Mouse (Mus musculus) midbrain, postnatal 0 days (tissue): ENCODE results near the gene Tns3. TPM values are rescaled to one million over a fixed set of nuclear protein-coding genes. Genes with fewer than 3 reads are reported as not detected.

Experiments
- ATAC-seq: fragments of 200-750 bp; cut with Nextera tagmentation; 2 replicates; pipeline ENCODE4 v1.8.0; 2017; ENCODE audit warnings: moderate number of reproducible peaks, mild to moderate bottlenecking, moderate TSS enrichment, moderate library complexity; ENCODE audit not compliant: low FRiP score
- DNase-seq: peaks from one replicate; pipeline ENCODE4 v3.0.0-alpha.2; 2015; ENCODE audit warnings: low spot score
- H3K27ac ChIP-seq: fragments of 300-500 bp; sonication (generic); 2 replicates; pipeline ENCODE4 v1.5.1; 2014; ENCODE audit warnings: low read depth, mild to moderate bottlenecking, low read length, mixed read lengths
- H3K27me3 ChIP-seq: fragments of 300-500 bp; sonication (generic); 2 replicates; pipeline ENCODE4 v1.6.1; 2014; ENCODE audit warnings: low read length, control low read depth, mixed read lengths; ENCODE audit not compliant: insufficient read depth
- H3K36me3 ChIP-seq: fragments of 300-500 bp; sonication (generic); 2 replicates; pipeline ENCODE4 v1.6.1; 2014; ENCODE audit warnings: low read length, control low read depth, mixed read lengths; ENCODE audit not compliant: insufficient read depth
- H3K4me1 ChIP-seq: fragments of 300-500 bp; sonication (generic); 2 replicates; pipeline ENCODE4 v1.6.1; 2014; ENCODE audit warnings: mild to moderate bottlenecking, control low read depth, antibody characterized with exemption, low read length, mixed read lengths; ENCODE audit not compliant: insufficient read depth
- H3K4me2 ChIP-seq: fragments of 300-500 bp; sonication (generic); 2 replicates; pipeline ENCODE4 v1.6.1; 2014; ENCODE audit warnings: low read depth, mild to moderate bottlenecking, low read length, mixed read lengths; ENCODE audit not compliant: poor library complexity, severe bottlenecking
- H3K4me3 ChIP-seq: fragments of 300-500 bp; sonication (generic); 2 replicates; pipeline ENCODE4 v1.5.1; 2014; ENCODE audit warnings: low read depth, mild to moderate bottlenecking, low read length, moderate library complexity
- H3K9ac ChIP-seq: fragments of 300-500 bp; sonication (generic); replicated peaks from 2 replicates; pipeline ENCODE4 v1.6.1; 2014; ENCODE audit warnings: mild to moderate bottlenecking, low read length, moderate library complexity, mixed read lengths; ENCODE audit not compliant: poor library complexity, severe bottlenecking
- H3K9me3 ChIP-seq: fragments of 300-500 bp; sonication (generic); 2 replicates; pipeline ENCODE4 v1.6.1; 2016; ENCODE audit warnings: low read length, control low read depth
- CTCF ChIP-seq: IDR thresholded peaks from 2 replicates; pipeline ENCODE4 v1.5.1; 2016; ENCODE audit warnings: antibody characterized with exemption, mild to moderate bottlenecking
- WGBS: fragments of 180-500 bp; shearing (Covaris S2); extraction: QIAGEN DNeasy Blood & Tissue Kit; methylation state at CpG from one replicate; pipeline ENCODE4 v1.1.7; 2014; 5-methylcytosine and 5-hydroxymethylcytosine counted together
- polyA plus RNA-seq: library from polyadenylated mRNA; unstranded; fragments of >200 nt; fragmentation: Nextera tagmentation; extraction: Ambion mirVana; gene quantifications from 2 replicates; pipeline ENCODE4 v1.2.1, GENCODE M21; 2015
- total RNA-seq: library from RNA; depleted of rRNA; stranded (reverse); fragments of >200 nt; gene quantifications from 2 replicates; pipeline ENCODE4 v1.2.3, GENCODE M21; 2014

The Tns3 gene
- total and polyA plus RNA-seq, 2 experiments from 2014 or later: 4.9 to 38.7 TPM

GRCm38 (mm10) chr11:8547661-8548060 is 116.7 kb downstream of the Tns3 start:
- Histone ChIP-seq H3K9ac (no peak overlapping the region), H3K9me3 (no peaks in the 10 kb centered on the region), H3K4me3 (no peak overlapping the region), H3K4me2 (no peak overlapping the region), H3K27me3 (no peaks in the 10 kb centered on the region), H3K27ac (no peak overlapping the region), H3K36me3 (no peaks in the 10 kb centered on the region), H3K4me1 (no peaks in the 10 kb centered on the region)
- DNase-seq: no peak
- no peak for ATAC-seq
- no peak for TF ChIP-seq CTCF
- 79% methylated on average over 5 of the region's 5 CpGs for WGBS

- peak; percentile 50 for TF ChIP-seq CTCF
- Histone ChIP-seq H3K36me3 (no peaks in the 10 kb centered on the region), H3K27ac (no peak overlapping the region), H3K9me3 (no peaks in the 10 kb centered on the region), H3K9ac (no peak overlapping the region), H3K4me2 (no peak overlapping the region), H3K27me3 (no peaks in the 10 kb centered on the region), H3K4me3 (no peak overlapping the region), H3K4me1 (no peaks in the 10 kb centered on the region)
- 84% methylated on average over 1 of the region's 1 CpGs for WGBS
- ATAC-seq: no peak
- no peak for DNase-seq
Observed at GRCm38 (mm10) chr11:8545798-8546197, 118.5 kb downstream of the Tns3 start.

- Histone ChIP-seq H3K36me3 (no peaks in the 10 kb centered on the region), H3K9ac (no peak overlapping the region), H3K4me3 (no peak overlapping the region), H3K4me1 (no peaks in the 10 kb centered on the region), H3K4me2 (no peak overlapping the region), H3K9me3 (no peaks in the 10 kb centered on the region), H3K27me3 (no peaks in the 10 kb centered on the region), H3K27ac (no peak overlapping the region)
- TF ChIP-seq CTCF: no peak
- ATAC-seq (no peak), DNase-seq (peak; percentile 35)
- 56% methylated on average over 6 of the region's 6 CpGs for WGBS
Observed at GRCm38 (mm10) chr11:8544355-8544754, 120.0 kb downstream of the Tns3 start.

- no peak overlapping the region for H3K27ac ChIP-seq
- no peak for TF ChIP-seq CTCF
- no peaks in the 10 kb centered on the region for H3K4me1 ChIP-seq
- WGBS: 72% methylated on average over 9 of the region's 9 CpGs
- H3K4me3 ChIP-seq: no peak overlapping the region
- DNase-seq (no peak), ATAC-seq (peak; percentile 39)
- H3K27me3 ChIP-seq: no peaks in the 10 kb centered on the region
- H3K4me2 ChIP-seq: no peak overlapping the region
- H3K9me3 ChIP-seq: no peaks in the 10 kb centered on the region
- no peaks in the 10 kb centered on the region for H3K36me3 ChIP-seq
- no peak overlapping the region for H3K9ac ChIP-seq
Observed at GRCm38 (mm10) chr11:8541222-8541815, 123.0 kb downstream of the Tns3 start.

GRCm38 (mm10) chr11:8539593-8540265 is 124.6 kb downstream of the Tns3 start:
- Histone ChIP-seq H3K9ac (no peak overlapping the region), H3K4me1 (no peaks in the 10 kb centered on the region), H3K4me3 (no peak overlapping the region), H3K4me2 (no peak overlapping the region), H3K36me3 (no peaks in the 10 kb centered on the region), H3K9me3 (no peaks in the 10 kb centered on the region), H3K27ac (no peak overlapping the region), H3K27me3 (no peaks in the 10 kb centered on the region)
- WGBS: 65% methylated on average over 8 of the region's 8 CpGs
- TF ChIP-seq CTCF: no peak
- DNase-seq (no peak), ATAC-seq (no peak)

GRCm38 (mm10) chr11:8537013-8537614 is 127.2 kb downstream of the Tns3 start:
- 71% methylated on average over 5 of the region's 5 CpGs for WGBS
- peaks cover 2% of the 10 kb centered on the region; the same call in 1 of the 2 replicates for H3K4me1 ChIP-seq
- no peak overlapping the region for H3K4me2 ChIP-seq
- DNase-seq: no peak
- no peak overlapping the region for H3K27ac ChIP-seq
- H3K9ac ChIP-seq: no peak overlapping the region
- no peaks in the 10 kb centered on the region for H3K27me3 ChIP-seq
- H3K9me3 ChIP-seq: no peaks in the 10 kb centered on the region
- H3K4me3 ChIP-seq: no peak overlapping the region
- TF ChIP-seq CTCF: no peak
- H3K36me3 ChIP-seq: no peaks in the 10 kb centered on the region
- ATAC-seq: no peak
